Mouse (Mus musculus) liver, adult 2 months (tissue): ENCODE measurements at regions not wholly inside any gene's neighbourhood (a gene's known extent, or its start where the extent isn't known, plus 50 kb on each side); places are given as distances from the start of the nearest gene placed in this dataset.
"Not testable (repeated sequence)": the region's sequence is repeated elsewhere in the genome, so short reads cannot be mapped to it uniquely, and the experiment has no call there.

Experiments used
- DNase-seq: peaks from one replicate; pipeline ENCODE4 v3.0.0-alpha.2; 2011; ENCODE audit warnings: low read depth, low spot score; ENCODE audit errors: extremely low read depth
- H3K27ac ChIP-seq: fragments of 200-500 bp; replicated peaks from 2 replicates; pipeline ENCODE4 v1.5.1; 2012; ENCODE audit warnings: low read depth, mild to moderate bottlenecking, control low read depth, inconsistent platforms, low read length; ENCODE audit not compliant: insufficient read depth
- H3K27me3 ChIP-seq: fragments of 200-500 bp; 2 replicates; pipeline ENCODE4 v1.6.1; 2012; ENCODE audit warnings: mild to moderate bottlenecking, moderate library complexity, low read length, inconsistent platforms; ENCODE audit not compliant: control insufficient read depth, insufficient read depth
- H3K36me3 ChIP-seq: fragments of 200-500 bp; 2 replicates; pipeline ENCODE4 v1.6.1; 2012; ENCODE audit warnings: low read length, inconsistent platforms; ENCODE audit not compliant: control insufficient read depth, insufficient read depth
- H3K4me1 ChIP-seq: fragments of 200-500 bp; 2 replicates; pipeline ENCODE4 v1.6.1; 2011; ENCODE audit warnings: low read length; ENCODE audit not compliant: control insufficient read depth, insufficient read depth
- H3K4me3 ChIP-seq: fragments of 200-500 bp; 2 replicates; pipeline ENCODE4 v1.5.1; 2011; ENCODE audit warnings: low read depth, mild to moderate bottlenecking, control low read depth, low read length, moderate library complexity; ENCODE audit not compliant: insufficient read depth
- H3K79me2 ChIP-seq: fragments of 200-500 bp; 2 replicates; pipeline ENCODE4 v1.6.1; 2012; ENCODE audit warnings: inconsistent platforms, mild to moderate bottlenecking, low read length, moderate library complexity; ENCODE audit not compliant: control insufficient read depth, insufficient read depth
- H3K9ac ChIP-seq: fragments of 200-500 bp; 2 replicates; pipeline ENCODE4 v1.6.1; 2012; ENCODE audit warnings: low read depth, mild to moderate bottlenecking, control low read depth, inconsistent platforms, low read length
- CTCF ChIP-seq: fragments of 200-500 bp; IDR thresholded peaks from 2 replicates; pipeline ENCODE4 v1.5.1; 2011; ENCODE audit warnings: low read depth, low read length, control low read depth
- POLR2A ChIP-seq: fragments of 200-500 bp; IDR thresholded peaks from 2 replicates; pipeline ENCODE4 v1.6.1; 2011; ENCODE audit warnings: low read length, control low read depth; ENCODE audit not compliant: insufficient read depth; ENCODE audit errors: extremely low read depth
- WGBS: fragments of 180-500 bp; shearing (Covaris S2); methylation state at CpG from one replicate; pipeline ENCODE4 v1.1.7; 2018; 5-methylcytosine and 5-hydroxymethylcytosine counted together

- Histone ChIP-seq H3K27me3 (no peaks in the 10 kb centered on the region), H3K36me3 (no peaks in the 10 kb centered on the region), H3K27ac (no peak overlapping the region), H3K79me2 (no peaks in the 10 kb centered on the region), H3K4me1 (no peaks in the 10 kb centered on the region), H3K4me3 (no peak overlapping the region), H3K9ac (no peak overlapping the region)
- WGBS = 95% methylated on average over 7 of the region's 7 CpGs
- TF ChIP-seq POLR2A = no peak
- TF ChIP-seq CTCF = no peak
- DNase-seq = no peak
Observed at GRCm38 (mm10) chr1:42606251-42606650, 89.3 kb upstream of the Pou3f3 start.

GRCm38 (mm10) chr1:42607466-42608043 is 88.0 kb upstream of the Pou3f3 start:
- H3K79me2 ChIP-seq, DNase-seq, H3K9ac ChIP-seq, H3K27me3 ChIP-seq, H3K4me3 ChIP-seq, H3K36me3 ChIP-seq, H3K4me1 ChIP-seq, H3K27ac ChIP-seq: not testable (repeated sequence)
- WGBS = 79% methylated on average over 4 of the region's 4 CpGs

GRCm38 (mm10) chr1:42623766-42624165 is 71.8 kb upstream of the Pou3f3 start:
- TF ChIP-seq POLR2A = no peak
- TF ChIP-seq CTCF = no peak
- Histone ChIP-seq H3K4me1 (no peaks in the 10 kb centered on the region), H3K9ac (no peak overlapping the region), H3K79me2 (no peaks in the 10 kb centered on the region), H3K27ac (no peak overlapping the region), H3K27me3 (no peaks in the 10 kb centered on the region), H3K36me3 (no peaks in the 10 kb centered on the region), H3K4me3 (no peak overlapping the region)
- 80% methylated on average over 6 of the region's 6 CpGs for WGBS
- no peak for DNase-seq

GRCm38 (mm10) chr1:42628800-42629199 is 66.8 kb upstream of the Pou3f3 start:
- Histone ChIP-seq H3K36me3 (no peaks in the 10 kb centered on the region), H3K27ac (no peak overlapping the region), H3K27me3 (no peaks in the 10 kb centered on the region), H3K4me3 (no peak overlapping the region), H3K9ac (no peak overlapping the region), H3K79me2 (no peaks in the 10 kb centered on the region), H3K4me1 (no peaks in the 10 kb centered on the region)
- TF ChIP-seq CTCF (no peak), POLR2A (no peak)
- no peak for DNase-seq
- 77% methylated on average over 12 of the region's 12 CpGs for WGBS

GRCm38 (mm10) chr1:42629465-42630261 is 65.9 kb upstream of the Pou3f3 start:
- Histone ChIP-seq H3K36me3 (no peaks in the 10 kb centered on the region), H3K4me3 (no peak overlapping the region), H3K27me3 (no peaks in the 10 kb centered on the region), H3K27ac (no peak overlapping the region), H3K4me1 (no peaks in the 10 kb centered on the region), H3K9ac (no peak overlapping the region), H3K79me2 (no peaks in the 10 kb centered on the region)
- DNase-seq = no peak
- WGBS = 55% methylated on average over 14 of the region's 14 CpGs
- no peak for TF ChIP-seq CTCF
- TF ChIP-seq POLR2A = no peak

- no peak for DNase-seq
Observed at GRCm38 (mm10) chr1:42632286-42632685, 63.3 kb upstream of the Pou3f3 start.

More at GRCm38 (mm10) chr1:42632286-42632685, 63.3 kb upstream of the Pou3f3 start:
- Histone ChIP-seq H3K4me3 (no peak overlapping the region), H3K36me3 (no peaks in the 10 kb centered on the region), H3K27ac (no peak overlapping the region), H3K9ac (no peak overlapping the region), H3K79me2 (no peaks in the 10 kb centered on the region), H3K4me1 (no peaks in the 10 kb centered on the region), H3K27me3 (no peaks in the 10 kb centered on the region)
- no peak for TF ChIP-seq POLR2A
- no peak for TF ChIP-seq CTCF
